Mouse (Mus musculus): ENCODE data around the gene Gm11992.
A peak's percentile ranks its signal among the peaks of the same experiment; 100 is the strongest.

The Gm11992 gene

DNA sequence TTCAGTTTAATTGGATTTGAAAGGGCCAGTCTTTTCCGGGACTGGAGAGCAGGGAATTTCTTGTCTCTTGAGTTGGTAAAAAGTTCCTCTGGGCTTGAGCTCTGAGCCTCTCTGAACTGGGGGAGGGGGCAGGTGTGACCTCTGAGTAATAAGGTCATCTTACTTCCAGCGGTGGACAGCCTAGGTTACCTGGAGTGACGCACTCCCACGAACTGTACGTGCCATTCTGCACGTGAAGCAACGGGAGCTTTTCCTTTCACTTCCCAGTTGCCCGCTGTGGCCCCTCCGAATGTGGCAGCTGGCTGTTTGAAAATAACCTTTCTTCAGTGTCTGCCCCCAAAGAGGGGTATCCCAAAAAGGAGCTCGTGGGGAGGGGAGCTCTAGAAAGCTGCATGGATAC is 67.7 kb downstream of the Gm11992 start:
- DNase-seq (ENCODE audit: low spot score) = no peak

DNA sequence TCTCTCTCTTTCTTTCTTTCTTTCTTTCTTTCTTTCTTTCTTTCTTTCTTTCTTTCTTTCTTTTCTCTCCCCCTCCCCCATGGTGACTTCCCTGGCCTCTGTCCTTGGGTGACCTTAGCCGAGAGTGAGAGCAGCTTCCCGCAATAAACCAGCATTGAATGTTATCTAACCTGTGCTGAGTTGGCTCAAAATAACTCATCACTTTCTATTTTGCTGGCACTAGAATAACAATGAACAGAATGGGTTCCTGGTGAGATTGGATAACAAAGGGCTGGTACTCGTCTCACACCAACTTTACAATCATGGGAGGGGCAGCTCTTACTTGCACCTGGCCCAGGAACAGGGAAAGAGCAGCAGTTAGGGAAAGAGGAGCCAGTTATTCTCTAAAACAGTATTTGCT is 68.5 kb downstream of the Gm11992 start:
- DNase-seq (ENCODE audit: low spot score) = no peak

DNA sequence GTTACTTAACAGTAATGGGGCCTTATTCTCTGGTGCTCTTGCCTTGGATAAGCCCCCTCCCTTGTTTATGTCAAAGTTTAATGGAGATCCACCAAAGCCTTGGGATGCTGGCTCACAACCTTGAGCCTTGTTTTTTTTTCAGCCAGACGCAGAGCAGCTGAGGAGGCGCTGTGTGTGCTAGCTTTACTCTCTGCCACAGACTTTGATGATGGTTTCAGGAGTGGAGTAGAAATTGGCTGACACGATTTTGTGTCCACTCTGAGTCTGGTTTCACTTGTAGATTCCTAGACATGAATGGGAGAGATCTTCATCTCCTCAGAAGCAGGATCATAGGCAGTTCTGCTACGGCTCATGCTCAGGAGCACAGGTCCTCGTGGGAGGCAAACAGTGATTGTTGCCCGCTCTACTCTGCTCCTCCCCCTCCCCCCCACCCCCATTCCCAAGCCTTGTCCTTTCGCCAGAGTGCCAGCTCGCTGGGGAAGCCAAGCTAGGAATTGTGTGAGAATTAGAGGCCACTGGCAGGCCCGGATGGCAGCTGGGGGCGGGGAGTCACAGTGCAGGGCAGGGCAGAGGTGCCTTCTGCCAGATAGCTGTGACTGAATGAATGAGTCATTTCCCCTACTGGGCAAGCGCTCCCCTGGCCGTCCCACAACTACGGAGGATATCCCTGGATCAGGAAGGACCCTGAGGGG is 69.1 kb downstream of the Gm11992 start:
- peak; percentile 23 for DNase-seq (ENCODE audit: low spot score)

DNA sequence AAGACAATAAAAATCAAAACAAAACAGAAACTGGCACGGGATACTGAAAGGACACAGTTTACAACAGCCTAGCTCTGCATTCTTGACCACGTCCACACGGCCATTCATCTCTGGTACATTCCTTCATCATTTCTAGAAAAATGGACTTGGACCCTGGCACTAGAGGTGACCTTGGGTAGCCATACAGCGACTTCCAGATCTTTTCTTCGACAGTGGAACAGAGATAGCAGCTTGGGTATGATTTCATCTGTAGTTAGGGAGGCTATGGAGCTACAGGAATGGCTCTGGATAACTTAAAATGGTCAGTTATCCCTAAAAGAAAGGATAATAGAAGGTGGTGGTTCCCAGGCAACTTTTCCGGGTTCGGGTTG is 69.6 kb downstream of the Gm11992 start, which contains the start of gene Upp1:
Gene Upp1 (plus strand): TSS at position 54 of the 371 bp plus-strand sequence.
- DNase-seq (ENCODE audit: low spot score) = no peak

DNA sequence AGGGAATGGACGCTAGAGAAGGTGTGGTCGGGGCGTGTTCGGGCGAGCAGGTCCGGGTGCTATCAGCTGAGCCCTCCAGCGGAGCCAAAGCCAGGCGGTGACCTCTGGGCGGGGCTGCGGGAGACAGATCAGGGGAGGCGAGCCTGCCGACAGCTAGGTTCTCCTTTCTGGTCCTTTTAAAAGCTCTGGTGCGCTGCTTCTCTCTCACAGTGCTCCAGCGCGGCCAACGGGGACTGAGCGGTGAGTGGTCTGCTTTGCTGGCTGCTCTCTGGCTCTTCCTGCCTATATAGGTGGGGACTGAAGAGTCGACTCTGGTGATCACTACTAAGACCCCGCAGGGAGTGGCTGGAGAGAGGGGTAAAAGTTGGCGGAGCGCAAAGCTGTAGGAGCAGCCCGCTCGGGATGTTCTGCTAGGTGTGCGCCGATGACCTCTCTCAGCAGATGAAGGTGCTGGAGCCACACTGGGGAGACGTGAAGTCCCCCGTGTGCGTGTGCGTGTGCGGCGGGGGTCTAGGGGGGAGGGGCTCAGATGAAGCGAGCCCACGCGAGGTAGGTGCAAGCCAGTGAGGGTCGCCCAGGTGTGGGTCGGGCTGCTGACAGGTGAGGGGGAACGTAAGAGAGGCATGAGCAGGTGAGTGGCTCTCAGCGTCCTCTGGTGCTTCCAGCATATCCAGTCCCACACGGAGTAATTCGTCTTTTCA is 70.2 kb downstream of the Gm11992 start:
- peak; percentile 55 for DNase-seq (ENCODE audit: low spot score)
